Mouse (Mus musculus): ENCODE measurements around the gene Fam13a. TPM values are rescaled to one million over a fixed set of nuclear protein-coding genes. Genes with fewer than 3 reads are reported as not detected.

The Fam13a gene
- polyA plus RNA-seq, 1 experiment from 2014 or later = 4.1 TPM

- H3K4me2 ChIP-seq (ENCODE audit: low read depth, severe bottlenecking) = no peak overlapping the region
- ATAC-seq (ENCODE audit: insufficient number of reproducible peaks, low FRiP score, low TSS enrichment, low read depth) (peak; percentile 67; the same call in 1 of the 2 replicates), DNase-seq (ENCODE audit: low spot score) (no peak)
- H3K9me3 ChIP-seq (ENCODE audit: control insufficient read depth, low read length) = no peaks in the 10 kb centered on the region
- H3K36me3 ChIP-seq (ENCODE audit: control insufficient read depth, insufficient read depth, low read length) = no peaks in the 10 kb centered on the region
- H3K27me3 ChIP-seq (ENCODE audit: control insufficient read depth, insufficient read depth, low read length) = no peaks in the 10 kb centered on the region
- no peak overlapping the region for H3K9ac ChIP-seq (ENCODE audit: low read length)
- 61% methylated on average over 1 of the region's 1 CpGs for WGBS
- no peaks in the 10 kb centered on the region for H3K4me1 ChIP-seq (ENCODE audit: control insufficient read depth, insufficient read depth, low read length)
- no peak overlapping the region for H3K27ac ChIP-seq (replicated peaks; ENCODE audit: low read depth, low read length)
- H3K4me3 ChIP-seq (ENCODE audit: low read depth, low read length) = no peak overlapping the region
These were observed 8.0 kb downstream of the Fam13a start for GRCm38 (mm10) chr6:59016336-59016832.

GRCm38 (mm10) chr6:59014760-59015159, 9.6 kb downstream of the Fam13a start:
- ATAC-seq (ENCODE audit: insufficient number of reproducible peaks, low FRiP score, low TSS enrichment, low read depth) (no peak), DNase-seq (ENCODE audit: low spot score) (no peak)
- H3K27me3 ChIP-seq (ENCODE audit: control insufficient read depth, insufficient read depth, low read length) = no peaks in the 10 kb centered on the region
- H3K27ac ChIP-seq (replicated peaks; ENCODE audit: low read depth, low read length) = no peak overlapping the region
- H3K36me3 ChIP-seq (ENCODE audit: control insufficient read depth, insufficient read depth, low read length) = no peaks in the 10 kb centered on the region
- no peaks in the 10 kb centered on the region for H3K9me3 ChIP-seq (ENCODE audit: control insufficient read depth, low read length)
- WGBS = 80% methylated on average over 2 of the region's 2 CpGs
- no peak overlapping the region for H3K4me2 ChIP-seq (ENCODE audit: low read depth, severe bottlenecking)
- H3K4me3 ChIP-seq (ENCODE audit: low read depth, low read length) = no peak overlapping the region
- H3K4me1 ChIP-seq (ENCODE audit: control insufficient read depth, insufficient read depth, low read length) = no peaks in the 10 kb centered on the region
- no peak overlapping the region for H3K9ac ChIP-seq (ENCODE audit: low read length)

- WGBS = 88% methylated on average over 8 of the region's 8 CpGs
- no peaks in the 10 kb centered on the region for H3K4me1 ChIP-seq (ENCODE audit: control insufficient read depth, insufficient read depth, low read length)
- H3K27ac ChIP-seq (replicated peaks; ENCODE audit: low read depth, low read length) = no peak overlapping the region
- no peak for ATAC-seq (ENCODE audit: insufficient number of reproducible peaks, low FRiP score, low TSS enrichment, low read depth)
- no peaks in the 10 kb centered on the region for H3K9me3 ChIP-seq (ENCODE audit: control insufficient read depth, low read length)
- H3K27me3 ChIP-seq (ENCODE audit: control insufficient read depth, insufficient read depth, low read length) = no peaks in the 10 kb centered on the region
- no peak overlapping the region for H3K4me2 ChIP-seq (ENCODE audit: low read depth, severe bottlenecking)
- no peaks in the 10 kb centered on the region for H3K36me3 ChIP-seq (ENCODE audit: control insufficient read depth, insufficient read depth, low read length)
- H3K4me3 ChIP-seq (ENCODE audit: low read depth, low read length) = no peak overlapping the region
- no peak overlapping the region for H3K9ac ChIP-seq (ENCODE audit: low read length)
- DNase-seq (ENCODE audit: low spot score) = no peak
These were observed 10.1 kb downstream of the Fam13a start for GRCm38 (mm10) chr6:59014088-59014759.

GRCm38 (mm10) chr6:59010792-59011191, 13.6 kb downstream of the Fam13a start:
- Histone ChIP-seq H3K4me2 (ENCODE audit: low read depth, severe bottlenecking) (no peak overlapping the region), H3K4me3 (ENCODE audit: low read depth, low read length) (no peak overlapping the region), H3K4me1 (ENCODE audit: control insufficient read depth, insufficient read depth, low read length) (no peaks in the 10 kb centered on the region), H3K9me3 (ENCODE audit: control insufficient read depth, low read length) (no peaks in the 10 kb centered on the region), H3K27me3 (ENCODE audit: control insufficient read depth, insufficient read depth, low read length) (no peaks in the 10 kb centered on the region), H3K36me3 (ENCODE audit: control insufficient read depth, insufficient read depth, low read length) (no peaks in the 10 kb centered on the region), H3K27ac (replicated peaks; ENCODE audit: low read depth, low read length) (no peak overlapping the region), H3K9ac (ENCODE audit: low read length) (no peak overlapping the region)
- DNase-seq (ENCODE audit: low spot score) (no peak), ATAC-seq (ENCODE audit: insufficient number of reproducible peaks, low FRiP score, low TSS enrichment, low read depth) (no peak)
- WGBS = 89% methylated on average over 3 of the region's 3 CpGs

- no peaks in the 10 kb centered on the region for H3K27me3 ChIP-seq (ENCODE audit: control insufficient read depth, insufficient read depth, low read length)
- DNase-seq (ENCODE audit: low spot score) (no peak), ATAC-seq (ENCODE audit: insufficient number of reproducible peaks, low FRiP score, low TSS enrichment, low read depth) (no peak)
- H3K4me3 ChIP-seq (ENCODE audit: low read depth, low read length) = no peak overlapping the region
- no peak overlapping the region for H3K4me2 ChIP-seq (ENCODE audit: low read depth, severe bottlenecking)
- no peaks in the 10 kb centered on the region for H3K4me1 ChIP-seq (ENCODE audit: control insufficient read depth, insufficient read depth, low read length)
- H3K9ac ChIP-seq (ENCODE audit: low read length) = no peak overlapping the region
- H3K27ac ChIP-seq (replicated peaks; ENCODE audit: low read depth, low read length) = no peak overlapping the region
- no peaks in the 10 kb centered on the region for H3K36me3 ChIP-seq (ENCODE audit: control insufficient read depth, insufficient read depth, low read length)
- WGBS = 97% methylated on average over 5 of the region's 5 CpGs
- no peaks in the 10 kb centered on the region for H3K9me3 ChIP-seq (ENCODE audit: control insufficient read depth, low read length)
These were observed 19.7 kb downstream of the Fam13a start for GRCm38 (mm10) chr6:59004630-59005029.

GRCm38 (mm10) chr6:58999044-58999453, 25.3 kb downstream of the Fam13a start:
- no peak overlapping the region for H3K9ac ChIP-seq (ENCODE audit: low read length)
- no peaks in the 10 kb centered on the region for H3K27me3 ChIP-seq (ENCODE audit: control insufficient read depth, insufficient read depth, low read length)
- 41% methylated on average over 4 of the region's 4 CpGs for WGBS
- H3K4me2 ChIP-seq (ENCODE audit: low read depth, severe bottlenecking) = no peak overlapping the region
- H3K36me3 ChIP-seq (ENCODE audit: control insufficient read depth, insufficient read depth, low read length) = no peaks in the 10 kb centered on the region
- no peak for ATAC-seq (ENCODE audit: insufficient number of reproducible peaks, low FRiP score, low TSS enrichment, low read depth)
- no peak overlapping the region for H3K27ac ChIP-seq (replicated peaks; ENCODE audit: low read depth, low read length)
- H3K4me3 ChIP-seq (ENCODE audit: low read depth, low read length) = no peak overlapping the region
- no peak for DNase-seq (ENCODE audit: low spot score)
- no peaks in the 10 kb centered on the region for H3K4me1 ChIP-seq (ENCODE audit: control insufficient read depth, insufficient read depth, low read length)
- H3K9me3 ChIP-seq (ENCODE audit: control insufficient read depth, low read length) = no peaks in the 10 kb centered on the region

GRCm38 (mm10) chr6:58998528-58998927, 25.8 kb downstream of the Fam13a start:
- 80% methylated on average over 4 of the region's 4 CpGs for WGBS
- no peak overlapping the region for H3K27ac ChIP-seq (replicated peaks; ENCODE audit: low read depth, low read length)
- no peaks in the 10 kb centered on the region for H3K4me1 ChIP-seq (ENCODE audit: control insufficient read depth, insufficient read depth, low read length)
- H3K9ac ChIP-seq (ENCODE audit: low read length) = no peak overlapping the region
- H3K9me3 ChIP-seq (ENCODE audit: control insufficient read depth, low read length) = no peaks in the 10 kb centered on the region
- H3K4me3 ChIP-seq (ENCODE audit: low read depth, low read length) = no peak overlapping the region
- no peak for DNase-seq (ENCODE audit: low spot score)
- ATAC-seq (ENCODE audit: insufficient number of reproducible peaks, low FRiP score, low TSS enrichment, low read depth) = no peak
- H3K4me2 ChIP-seq (ENCODE audit: low read depth, severe bottlenecking) = no peak overlapping the region
- H3K27me3 ChIP-seq (ENCODE audit: control insufficient read depth, insufficient read depth, low read length) = no peaks in the 10 kb centered on the region
- H3K36me3 ChIP-seq (ENCODE audit: control insufficient read depth, insufficient read depth, low read length) = no peaks in the 10 kb centered on the region

GRCm38 (mm10) chr6:58989149-58989548, 35.2 kb downstream of the Fam13a start:
- H3K9me3 ChIP-seq (ENCODE audit: control insufficient read depth, low read length) = no peaks in the 10 kb centered on the region
- WGBS = 89% methylated on average over 3 of the region's 3 CpGs
- no peak overlapping the region for H3K27ac ChIP-seq (replicated peaks; ENCODE audit: low read depth, low read length)
- H3K4me1 ChIP-seq (ENCODE audit: control insufficient read depth, insufficient read depth, low read length) = no peaks in the 10 kb centered on the region
- ATAC-seq (ENCODE audit: insufficient number of reproducible peaks, low FRiP score, low TSS enrichment, low read depth) (no peak), DNase-seq (ENCODE audit: low spot score) (no peak)
- H3K4me3 ChIP-seq (ENCODE audit: low read depth, low read length) = no peak overlapping the region
- no peak overlapping the region for H3K9ac ChIP-seq (ENCODE audit: low read length)
- H3K36me3 ChIP-seq (ENCODE audit: control insufficient read depth, insufficient read depth, low read length) = no peaks in the 10 kb centered on the region
- no peaks in the 10 kb centered on the region for H3K27me3 ChIP-seq (ENCODE audit: control insufficient read depth, insufficient read depth, low read length)
- H3K4me2 ChIP-seq (ENCODE audit: low read depth, severe bottlenecking) = no peak overlapping the region

- H3K27me3 ChIP-seq (ENCODE audit: control insufficient read depth, insufficient read depth, low read length) = no peaks in the 10 kb centered on the region
- WGBS = 90% methylated on average over 2 of the region's 2 CpGs
- ATAC-seq (ENCODE audit: insufficient number of reproducible peaks, low FRiP score, low TSS enrichment, low read depth) = no peak
- H3K36me3 ChIP-seq (ENCODE audit: control insufficient read depth, insufficient read depth, low read length) = no peaks in the 10 kb centered on the region
- no peaks in the 10 kb centered on the region for H3K9me3 ChIP-seq (ENCODE audit: control insufficient read depth, low read length)
- H3K4me3 ChIP-seq (ENCODE audit: low read depth, low read length) = no peak overlapping the region
- no peaks in the 10 kb centered on the region for H3K4me1 ChIP-seq (ENCODE audit: control insufficient read depth, insufficient read depth, low read length)
- no peak overlapping the region for H3K4me2 ChIP-seq (ENCODE audit: low read depth, severe bottlenecking)
- H3K27ac ChIP-seq (replicated peaks; ENCODE audit: low read depth, low read length) = no peak overlapping the region
- DNase-seq (ENCODE audit: low spot score) = no peak
- no peak overlapping the region for H3K9ac ChIP-seq (ENCODE audit: low read length)
These were observed 35.6 kb downstream of the Fam13a start for GRCm38 (mm10) chr6:58988706-58989105.

Measured in limb, embryonic 11.5 days (tissue).